Mouse (Mus musculus) lung, postnatal 0 days (tissue): ENCODE measurements at regions not wholly inside any gene's neighbourhood (a gene's known extent, or its start where the extent isn't known, plus 50 kb on each side); places are given as distances from the start of the nearest gene placed in this dataset.

Source experiments
- CTCF ChIP-seq: IDR thresholded peaks from 2 replicates; pipeline ENCODE4 v1.5.1; 2016; ENCODE audit warnings: antibody characterized with exemption, mild to moderate bottlenecking
- EP300 ChIP-seq: IDR thresholded peaks from 2 replicates; pipeline ENCODE4 v1.6.1; 2016; ENCODE audit warnings: antibody characterized with exemption, mild to moderate bottlenecking, control low read depth

GRCm38 (mm10) chr11:55946629-55947240 is 94.1 kb downstream of the Nmur2 start:
- TF ChIP-seq CTCF (no peak), EP300 (no peak)
